Mouse (Mus musculus): ENCODE results near the gene Pdlim5.
"Not testable (repeated sequence)": the region's sequence is repeated elsewhere in the genome, so short reads cannot be mapped to it uniquely, and the experiment has no call there.

The Pdlim5 gene

GRCm38 (mm10) chr3:142395520-142396193, at the start of gene Pdlim5:
TSS of gene Pdlim5 (minus strand) at chr3:142395696.
- peak; percentile 92 for DNase-seq (ENCODE audit: low spot score)

- no peak for DNase-seq (ENCODE audit: low spot score)
Measured at GRCm38 (mm10) chr3:142443710-142444043, 48.2 kb upstream of the Pdlim5 start.

GRCm38 (mm10) chr3:142443006-142443709, 47.7 kb upstream of the Pdlim5 start:
- peak; percentile 79 for DNase-seq (ENCODE audit: low spot score)

GRCm38 (mm10) chr3:142442161-142442560, 46.7 kb upstream of the Pdlim5 start:
- no peak for DNase-seq (ENCODE audit: low spot score)

- no peak for DNase-seq (ENCODE audit: low spot score)
Measured at GRCm38 (mm10) chr3:142441142-142441541, 45.6 kb upstream of the Pdlim5 start.

GRCm38 (mm10) chr3:142440191-142440590, 44.7 kb upstream of the Pdlim5 start:
- DNase-seq (ENCODE audit: low spot score), result no peak

- DNase-seq (ENCODE audit: low spot score), result no peak
Measured at GRCm38 (mm10) chr3:142439591-142440093, 44.1 kb upstream of the Pdlim5 start.

- DNase-seq (ENCODE audit: low spot score), result not testable (repeated sequence)
Measured at GRCm38 (mm10) chr3:142438630-142439029, 43.1 kb upstream of the Pdlim5 start.

GRCm38 (mm10) chr3:142436824-142437223, 41.3 kb upstream of the Pdlim5 start:
- peak; percentile 25 for DNase-seq (ENCODE audit: low spot score)

- DNase-seq (ENCODE audit: low spot score), result no peak
Measured at GRCm38 (mm10) chr3:142436212-142436611, 40.7 kb upstream of the Pdlim5 start.

- no peak for DNase-seq (ENCODE audit: low spot score)
Measured at GRCm38 (mm10) chr3:142434786-142435168, 39.3 kb upstream of the Pdlim5 start.

GRCm38 (mm10) chr3:142434127-142434785, 38.8 kb upstream of the Pdlim5 start:
- DNase-seq (ENCODE audit: low spot score), result no peak

GRCm38 (mm10) chr3:142431481-142431880, 36.0 kb upstream of the Pdlim5 start:
- no peak for DNase-seq (ENCODE audit: low spot score)

GRCm38 (mm10) chr3:142430048-142430447, 34.6 kb upstream of the Pdlim5 start:
- DNase-seq (ENCODE audit: low spot score), result no peak

GRCm38 (mm10) chr3:142426806-142427205, 31.3 kb upstream of the Pdlim5 start:
- DNase-seq (ENCODE audit: low spot score), result no peak

GRCm38 (mm10) chr3:142424134-142424533, 28.6 kb upstream of the Pdlim5 start:
- DNase-seq (ENCODE audit: low spot score), result no peak

GRCm38 (mm10) chr3:142423501-142423917, 28.0 kb upstream of the Pdlim5 start:
- no peak for DNase-seq (ENCODE audit: low spot score)

GRCm38 (mm10) chr3:142422229-142422628, 26.7 kb upstream of the Pdlim5 start:
- no peak for DNase-seq (ENCODE audit: low spot score)

- no peak for DNase-seq (ENCODE audit: low spot score)
Measured at GRCm38 (mm10) chr3:142421470-142421869, 26.0 kb upstream of the Pdlim5 start.

GRCm38 (mm10) chr3:142417996-142418395, 22.5 kb upstream of the Pdlim5 start:
- DNase-seq (ENCODE audit: low spot score), result no peak

GRCm38 (mm10) chr3:142413345-142413885, 17.9 kb upstream of the Pdlim5 start:
- peak; percentile 15 for DNase-seq (ENCODE audit: low spot score)

GRCm38 (mm10) chr3:142410930-142411329, 15.4 kb upstream of the Pdlim5 start:
- DNase-seq (ENCODE audit: low spot score), result no peak
